Comparison of ENCODE assay signal across 28 mouse cellular contexts in the genomic region with DNA sequence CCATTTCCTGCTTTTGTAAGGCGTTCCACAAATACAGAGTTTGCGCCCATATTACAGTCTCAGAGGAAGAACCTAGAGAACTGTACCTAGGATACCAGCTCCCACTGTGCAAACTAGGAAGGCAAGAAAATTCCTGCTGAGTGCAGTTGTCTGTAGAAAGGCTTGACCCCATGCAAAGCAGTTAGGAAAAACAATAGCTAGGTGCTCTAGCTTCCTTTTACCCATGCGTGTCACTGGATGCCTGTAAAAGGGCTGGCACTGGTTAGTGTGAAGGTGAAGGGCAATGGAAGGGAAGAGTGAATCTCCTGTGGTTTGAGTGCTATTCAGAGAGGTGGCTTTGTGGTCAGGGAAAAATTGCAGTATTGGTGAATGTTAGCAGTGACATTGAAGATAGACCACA.
A peak's percentile ranks its signal among the peaks of the same experiment; 100 is the strongest.
DNase-seq lines count a peak whose midpoint lies in the region; ATAC-seq and TF ChIP-seq lines count a peak whose summit lies in the region.
"Had no signal": no experiment of that assay in that cellular context is flagged by ENCODE, and none has a peak within 500 bp of the region (broad histone marks: within the 10 kb centered on the region; RNA-seq: fewer than 3 reads in every experiment).

No protein-coding gene starts in this region.

- peaks cover 30% of the 10 kb centered on the region for H3K4me1 ChIP-seq in heart, embryonic 10.5 days
- H3K4me1 ChIP-seq in forebrain, embryonic 12.5 days, result no peaks in the 10 kb centered on the region
- H3K4me1 ChIP-seq: forebrain, embryonic 13.5 days; hindbrain, embryonic 12.5 days; hindbrain, embryonic 15.5 days had no signal

- TF ChIP-seq CTCF in left cerebral cortex, adult 2 months (IDR thresholded peaks at IDR 0.05), result no peak

- H3K36me3 ChIP-seq in heart, embryonic 10.5 days, result no peaks in the 10 kb centered on the region
- no peaks in the 10 kb centered on the region for H3K36me3 ChIP-seq in forebrain, embryonic 12.5 days (replicated peaks)
- H3K36me3 ChIP-seq: embryonic facial prominence, embryonic 12.5 days; embryonic facial prominence, embryonic 15.5 days; heart, embryonic 15.5 days; hindbrain, embryonic 12.5 days; hindbrain, embryonic 15.5 days had no signal

- ATAC-seq in forebrain, embryonic 12.5 days (ENCODE audit: low FRiP score), result no peak
- ATAC-seq: forebrain, embryonic 13.5 days; forebrain, embryonic 16.5 days; intestine, postnatal 0 days had no signal

- H3K4me2 ChIP-seq in forebrain, embryonic 12.5 days, result no peak overlapping the region
- H3K4me2 ChIP-seq: embryonic facial prominence, embryonic 12.5 days; embryonic facial prominence, embryonic 15.5 days; forebrain, embryonic 13.5 days; heart, embryonic 11.5 days; heart, embryonic 15.5 days; hindbrain, embryonic 12.5 days; hindbrain, embryonic 15.5 days had no signal

- H3K9ac ChIP-seq in forebrain, embryonic 12.5 days, result no peak overlapping the region
- H3K9ac ChIP-seq: embryonic facial prominence, embryonic 12.5 days; embryonic facial prominence, embryonic 15.5 days; forebrain, embryonic 13.5 days; heart, embryonic 15.5 days; hindbrain, embryonic 12.5 days; hindbrain, embryonic 15.5 days had no signal

- peak; percentile 47 for DNase-seq in heart, embryonic 10.5 days (ENCODE audit: low spot score)
- no peak for DNase-seq in heart, adult 8-10 months (ENCODE audit: low spot score)
- DNase-seq in left cerebral cortex, adult 2 months (ENCODE audit: extremely low spot score in 1 of 2, low spot score in 2 of 2), result no peak
- no peak for DNase-seq in left cerebral cortex, adult 11 months (ENCODE audit: low spot score)
- DNase-seq in ZHBTc4 (ENCODE audit: low read depth, low spot score), result peak; percentile 54
- no peak for DNase-seq in urinary bladder, postnatal 36 days (ENCODE audit: low spot score in 2 of 2)
- DNase-seq: adrenal gland, adult 2 months; adrenal gland, postnatal 14 days; B cell, adult 2 months; cerebellum, adult 11 months; cerebellum, adult 2 months; cerebellum, adult 9-11 months; cerebellum, postnatal 25 days; gastrocnemius, postnatal 10 days; gastrocnemius, postnatal 36 days; heart, adult 18-20 months; heart, postnatal 14 days had no signal

- intact Hi-C loops in left cerebral cortex, adult 2 months (cut with DNase I), result no loop called here

- no peak overlapping the region for H3K27ac ChIP-seq in heart, embryonic 10.5 days
- H3K27ac ChIP-seq in left cerebral cortex, adult 2 months, result peak overlapping the region; percentile 36; the same call in 1 of the 2 replicates
- H3K27ac ChIP-seq in forebrain, embryonic 12.5 days, result no peak overlapping the region
- H3K27ac ChIP-seq: embryonic facial prominence, embryonic 12.5 days; embryonic facial prominence, embryonic 15.5 days; forebrain, embryonic 13.5 days; heart, embryonic 15.5 days; hindbrain, embryonic 12.5 days; hindbrain, embryonic 15.5 days had no signal

- 65% methylated on average over 3 of the region's 3 CpGs for WGBS in heart, embryonic 10.5 days
- WGBS in forebrain, embryonic 12.5 days, result 80% methylated on average over 3 of the region's 3 CpGs

- no peaks in the 10 kb centered on the region for H3K27me3 ChIP-seq in heart, embryonic 10.5 days (ENCODE audit: insufficient read depth, poor library complexity, severe bottlenecking)
- no peaks in the 10 kb centered on the region for H3K27me3 ChIP-seq in forebrain, embryonic 12.5 days
- H3K27me3 ChIP-seq: embryonic facial prominence, embryonic 12.5 days; embryonic facial prominence, embryonic 15.5 days; forebrain, embryonic 13.5 days; heart, embryonic 15.5 days; hindbrain, embryonic 12.5 days; hindbrain, embryonic 15.5 days had no signal

- H3K9me3 ChIP-seq in heart, embryonic 10.5 days, result no peaks in the 10 kb centered on the region
- H3K9me3 ChIP-seq in forebrain, embryonic 12.5 days, result no peaks in the 10 kb centered on the region
- H3K9me3 ChIP-seq: embryonic facial prominence, embryonic 12.5 days; embryonic facial prominence, embryonic 15.5 days; forebrain, embryonic 13.5 days; heart, embryonic 15.5 days; hindbrain, embryonic 12.5 days; hindbrain, embryonic 15.5 days had no signal

- H3K4me3 ChIP-seq in heart, embryonic 10.5 days, result no peak overlapping the region
- H3K4me3 ChIP-seq in left cerebral cortex, adult 2 months, result no peak overlapping the region
- H3K4me3 ChIP-seq in forebrain, embryonic 12.5 days (replicated peaks), result no peak overlapping the region
- H3K4me3 ChIP-seq: embryonic facial prominence, embryonic 12.5 days; embryonic facial prominence, embryonic 15.5 days; erythroblast, embryonic 14.5 days; forebrain, embryonic 13.5 days; heart, embryonic 15.5 days; hindbrain, embryonic 12.5 days; hindbrain, embryonic 15.5 days had no signal

Comparison
In these comparisons a context has a peak if more than half of its experiments do, and no peak if none do; other contexts are left out.
1. DNase-seq: peak in heart, embryonic 10.5 days (single experiment) and ZHBTc4 (single experiment); none in heart, adult 8-10 months (single experiment), left cerebral cortex, adult 2 months (0 of 2), left cerebral cortex, adult 11 months (single experiment) and urinary bladder, postnatal 36 days (0 of 2).